Mouse (Mus musculus) mature B cell (primary cell): ENCODE data around the gene Trim15.
"Not testable (repeated sequence)": the region's sequence is repeated elsewhere in the genome, so short reads cannot be mapped to it uniquely, and the experiment has no call there.

Experiments
- in situ Hi-C: fragments of 300-500 bp; cut with MboI; formaldehyde crosslinking; loops from 2 replicates; pipeline ENCODE4 v1.14.3; 2019

The Trim15 gene

DNA sequence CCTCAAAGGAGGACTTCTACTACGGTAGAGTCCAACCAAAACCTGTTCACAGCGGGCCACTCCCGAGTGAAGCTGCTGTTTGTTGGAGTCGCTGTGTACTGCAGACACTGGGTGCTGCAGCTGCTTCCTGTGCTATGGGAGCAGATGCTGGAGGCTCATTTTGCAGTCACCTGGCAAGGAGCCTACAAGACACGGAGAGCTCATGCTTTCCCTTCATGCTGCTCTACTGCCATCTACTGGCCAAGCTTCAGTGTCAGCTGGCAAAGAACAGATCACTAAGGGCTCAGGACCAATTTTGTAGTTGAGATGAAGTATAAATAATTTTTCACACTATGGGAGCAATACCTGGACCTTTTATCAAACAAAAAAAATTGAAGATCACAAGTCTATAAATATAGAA, 41.0 kb downstream of the Trim15 start:
- in situ Hi-C loops = not testable (repeated sequence)

DNA sequence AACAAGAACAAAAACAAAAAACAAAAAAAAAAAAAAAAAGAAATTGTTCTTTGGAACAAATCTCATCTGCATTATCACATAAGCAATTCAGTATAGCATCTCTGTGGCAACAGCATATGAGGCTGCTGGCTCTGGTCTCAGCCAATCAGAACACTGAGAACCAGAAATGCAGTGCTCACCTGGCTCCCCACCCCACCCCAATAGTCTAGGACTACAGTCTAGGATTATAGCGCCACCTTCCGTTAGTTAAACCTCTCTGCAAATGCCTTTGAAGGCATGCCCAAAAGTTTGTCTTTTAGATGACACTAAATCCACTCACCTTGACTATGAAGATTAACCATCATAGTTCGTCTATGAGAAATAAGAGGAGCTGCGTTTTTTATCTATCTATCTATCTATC, 41.5 kb downstream of the Trim15 start:
- in situ Hi-C loops = no loop called here

DNA sequence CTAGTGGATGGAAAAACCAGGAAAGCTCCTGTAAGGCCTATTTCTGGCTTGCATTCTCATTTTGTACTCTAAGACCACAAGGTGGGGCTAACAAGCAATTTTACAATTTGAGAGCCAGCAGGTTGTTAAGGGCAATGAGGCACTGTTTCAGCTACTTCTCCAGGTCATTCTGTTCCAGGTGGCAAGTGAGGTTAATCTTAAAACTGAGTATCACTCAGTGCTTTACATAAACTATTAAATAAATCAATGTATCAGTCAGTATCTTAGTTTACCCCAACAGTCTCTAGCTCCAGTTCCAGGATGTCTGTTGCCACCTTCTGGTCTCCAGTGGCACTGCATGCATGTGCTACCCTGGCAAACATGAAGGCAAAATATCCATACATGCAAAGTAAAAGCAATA, 43.0 kb downstream of the Trim15 start:
- in situ Hi-C loops = no loop called here

DNA sequence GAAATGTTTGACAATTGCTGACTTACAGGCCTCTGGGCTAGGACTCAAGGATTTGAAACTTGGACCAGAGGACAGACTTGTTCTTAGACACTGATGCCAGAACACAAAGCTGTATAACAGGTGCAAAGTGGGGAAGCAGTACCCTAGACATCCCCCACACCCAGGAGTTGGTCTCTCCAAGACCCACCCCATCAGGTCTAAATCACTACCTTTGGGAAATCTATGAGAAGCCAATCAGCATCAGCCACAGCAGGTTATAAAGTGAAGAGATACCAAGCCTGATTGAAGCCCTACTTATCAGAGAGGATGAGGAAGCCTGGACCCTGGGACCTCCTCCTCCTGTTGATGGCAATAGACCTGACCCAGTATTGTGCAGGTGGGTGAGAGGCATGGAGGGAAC, 55.1 kb downstream of the Trim15 start, which contains the start of gene H2-M10.6:
TSS of gene H2-M10.6 (plus strand) at position 301 of the 400 bp plus-strand sequence.
- in situ Hi-C loops = no loop called here
